Mouse (Mus musculus) spleen, adult 12 weeks (tissue): ENCODE data around the gene Iqcf3.

Source experiments
- DNase-seq: peaks from one replicate; pipeline ENCODE4 v3.0.0; 2022; ENCODE audit warnings: low spot score

Gene Iqcf3

GRCm38 (mm10) chr9:106470991-106471750, 90.3 kb downstream of the Iqcf3 start:
- no peak for DNase-seq

GRCm38 (mm10) chr9:106469776-106470175, 91.7 kb downstream of the Iqcf3 start:
- no peak for DNase-seq

GRCm38 (mm10) chr9:106469317-106469716, 92.1 kb downstream of the Iqcf3 start:
- DNase-seq: no peak

- DNase-seq: no peak
Measured at GRCm38 (mm10) chr9:106467746-106468145, 93.7 kb downstream of the Iqcf3 start.

- DNase-seq: no peak
Measured at GRCm38 (mm10) chr9:106466721-106467120, 94.7 kb downstream of the Iqcf3 start.

GRCm38 (mm10) chr9:106465571-106466200, 95.7 kb downstream of the Iqcf3 start, which contains the start of gene Gpr62:
Gene Gpr62 (minus strand): TSS chr9:106465938.
- no peak for DNase-seq

- DNase-seq: no peak
Measured at GRCm38 (mm10) chr9:106464751-106465541, 96.5 kb downstream of the Iqcf3 start.

- no peak for DNase-seq
Measured at GRCm38 (mm10) chr9:106463122-106464063, 98.0 kb downstream of the Iqcf3 start.

- no peak for DNase-seq
Measured at GRCm38 (mm10) chr9:106462430-106462800, 99.0 kb downstream of the Iqcf3 start.

GRCm38 (mm10) chr9:106461641-106462429, 99.6 kb downstream of the Iqcf3 start:
- no peak for DNase-seq

- no peak for DNase-seq
Measured at GRCm38 (mm10) chr9:106461026-106461415, 100.4 kb downstream of the Iqcf3 start.

GRCm38 (mm10) chr9:106460401-106461025, 100.9 kb downstream of the Iqcf3 start:
- no peak for DNase-seq

- no peak for DNase-seq
Measured at GRCm38 (mm10) chr9:106459946-106460345, 101.5 kb downstream of the Iqcf3 start.

- DNase-seq: no peak
Measured at GRCm38 (mm10) chr9:106457920-106458319, 103.5 kb downstream of the Iqcf3 start.

GRCm38 (mm10) chr9:106457163-106457559, 104.3 kb downstream of the Iqcf3 start:
- no peak for DNase-seq

GRCm38 (mm10) chr9:106456325-106457162, 104.9 kb downstream of the Iqcf3 start:
- no peak for DNase-seq

GRCm38 (mm10) chr9:106454888-106455681, 106.3 kb downstream of the Iqcf3 start:
- no peak for DNase-seq

- DNase-seq: no peak
Measured at GRCm38 (mm10) chr9:106454071-106454761, 107.2 kb downstream of the Iqcf3 start.
